Mouse (Mus musculus): Measurements from ENCODE around the gene Ptpn11. TPM values are rescaled to one million over a fixed set of nuclear protein-coding genes. Genes with fewer than 3 reads are reported as not detected.

Gene Ptpn11
- polyA plus RNA-seq, 1 experiment from 2014 or later, result 23.3 TPM

DNA sequence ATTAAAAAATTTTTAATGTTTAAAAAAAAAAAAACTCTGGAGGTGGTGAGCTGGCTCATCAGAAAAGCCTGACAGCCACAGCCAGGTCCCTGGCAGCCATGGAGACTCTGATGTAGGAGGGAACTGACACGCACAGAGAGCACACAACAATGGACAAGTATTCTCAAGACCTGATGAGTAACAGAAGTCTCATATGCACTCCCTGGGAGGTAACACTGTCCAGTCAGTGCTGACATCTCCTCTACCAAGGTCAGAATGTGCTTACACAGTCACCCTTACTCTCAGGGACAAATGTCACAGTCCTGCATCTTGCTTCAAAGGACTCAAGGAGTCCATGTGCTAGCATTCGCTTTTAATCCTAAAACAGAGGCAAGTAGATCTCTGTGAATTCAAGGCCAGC, 21.6 kb downstream of the Ptpn11 start:
- no peaks in the 10 kb centered on the region for H3K27me3 ChIP-seq
- H3K4me3 ChIP-seq, result no peak overlapping the region
- H3K27ac ChIP-seq, result no peak overlapping the region
- WGBS, result 88% methylated on average over 2 of the region's 2 CpGs
- ATAC-seq (ENCODE audit: insufficient number of reproducible peaks, low FRiP score, low TSS enrichment, low read depth), result no peak
- no peaks in the 10 kb centered on the region for H3K9me3 ChIP-seq
- no peak overlapping the region for H3K9ac ChIP-seq
- H3K4me1 ChIP-seq, result no peaks in the 10 kb centered on the region
- no peak overlapping the region for H3K4me2 ChIP-seq
- peaks cover 50% of the 10 kb centered on the region for H3K36me3 ChIP-seq

DNA sequence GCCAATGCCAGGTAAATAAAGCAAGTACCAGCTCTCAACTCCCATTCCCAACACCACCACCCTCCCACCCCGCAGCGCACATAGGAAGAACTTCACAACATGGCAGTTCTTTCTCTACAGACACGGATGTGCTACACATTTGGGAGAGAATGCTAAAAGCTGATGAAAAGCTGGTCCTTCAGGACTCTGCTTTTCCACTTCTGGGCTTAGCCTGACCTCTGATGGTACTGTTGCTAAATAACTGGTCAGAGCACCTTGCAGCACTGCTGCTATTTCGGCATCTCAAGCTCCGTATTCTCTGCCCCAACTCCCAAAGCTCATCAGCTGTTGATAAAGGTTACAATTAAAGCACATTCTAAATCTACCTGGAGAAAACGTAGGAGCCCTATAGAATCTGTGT, 24.3 kb downstream of the Ptpn11 start:
- Histone ChIP-seq H3K36me3 (peaks cover 69% of the 10 kb centered on the region), H3K4me1 (no peaks in the 10 kb centered on the region), H3K9me3 (no peaks in the 10 kb centered on the region), H3K27me3 (no peaks in the 10 kb centered on the region), H3K4me3 (no peak overlapping the region), H3K4me2 (no peak overlapping the region), H3K9ac (no peak overlapping the region), H3K27ac (no peak overlapping the region)
- no peak for ATAC-seq (ENCODE audit: insufficient number of reproducible peaks, low FRiP score, low TSS enrichment, low read depth)
- WGBS, result 93% methylated on average over 6 of the region's 6 CpGs

DNA sequence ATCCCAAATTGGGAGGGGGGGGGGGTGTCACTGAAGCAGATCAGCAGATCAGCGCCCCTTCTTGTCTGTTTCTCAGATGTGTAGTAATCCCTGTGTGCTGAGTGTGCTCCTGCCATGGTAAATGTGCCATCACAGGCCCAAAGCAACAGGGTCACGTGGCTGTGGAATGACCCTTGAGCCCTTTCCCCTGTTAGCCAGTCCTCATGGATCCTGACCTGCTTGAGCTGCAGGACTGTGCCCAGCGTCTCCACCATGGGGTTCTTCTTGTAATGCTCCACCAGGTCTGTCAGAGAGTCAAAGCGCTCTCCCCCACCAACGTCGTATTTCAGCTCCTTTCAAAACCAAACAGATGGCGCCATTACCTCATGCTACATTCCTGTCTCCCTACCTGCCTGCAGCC, 28.3 kb downstream of the Ptpn11 start:
- Histone ChIP-seq H3K9ac (no peak overlapping the region), H3K9me3 (no peaks in the 10 kb centered on the region), H3K4me1 (no peaks in the 10 kb centered on the region), H3K36me3 (peaks cover 87% of the 10 kb centered on the region), H3K27ac (no peak overlapping the region), H3K4me3 (no peak overlapping the region), H3K4me2 (no peak overlapping the region), H3K27me3 (no peaks in the 10 kb centered on the region)
- WGBS, result 87% methylated on average over 7 of the region's 7 CpGs
- no peak for ATAC-seq (ENCODE audit: insufficient number of reproducible peaks, low FRiP score, low TSS enrichment, low read depth)

DNA sequence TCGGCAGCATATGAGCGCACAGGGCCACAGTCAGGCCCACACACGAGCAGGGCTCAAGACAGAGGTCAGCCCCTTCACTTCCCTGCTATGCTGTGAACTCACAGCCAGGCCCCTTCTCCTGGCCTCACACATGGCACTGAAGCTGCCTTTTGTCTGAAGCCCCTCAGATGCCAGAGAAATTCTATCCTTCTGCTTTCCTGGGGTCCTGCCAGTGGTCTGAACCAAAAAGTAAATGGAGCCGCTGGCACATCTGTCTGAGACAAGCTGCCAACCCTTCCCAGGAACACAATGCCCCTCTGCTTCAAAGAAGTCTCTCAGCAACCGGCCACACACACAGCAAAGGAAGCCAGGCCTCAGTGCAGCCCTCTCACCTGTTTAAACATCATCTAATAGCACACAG, 28.9 kb downstream of the Ptpn11 start:
- WGBS, result 81% methylated on average over 5 of the region's 5 CpGs
- peaks cover 93% of the 10 kb centered on the region for H3K36me3 ChIP-seq

DNA sequence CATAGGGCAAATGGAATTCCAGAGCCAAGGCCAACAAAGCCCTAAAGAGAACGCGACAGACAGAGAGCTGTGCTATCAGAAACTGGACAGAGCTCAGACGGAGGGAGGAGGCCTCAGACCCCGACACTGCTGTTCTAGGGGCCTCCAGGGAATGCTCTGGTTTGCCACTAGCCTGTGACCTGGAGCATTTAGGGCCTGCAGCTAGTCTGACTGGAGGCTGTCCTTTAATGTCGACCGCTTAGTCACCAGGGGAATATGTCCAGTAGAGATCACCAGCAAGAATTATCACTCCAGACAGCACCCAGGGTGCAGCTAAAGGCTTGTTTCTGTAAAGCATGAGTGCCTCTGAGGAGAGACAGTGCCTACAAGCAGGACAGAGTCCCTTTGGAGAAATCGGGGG, 32.2 kb downstream of the Ptpn11 start:
- 82% methylated on average over 7 of the region's 7 CpGs for WGBS
- no peaks in the 10 kb centered on the region for H3K27me3 ChIP-seq
- H3K4me3 ChIP-seq, result no peak overlapping the region
- H3K27ac ChIP-seq, result no peak overlapping the region
- no peak overlapping the region for H3K4me2 ChIP-seq
- H3K9ac ChIP-seq, result no peak overlapping the region
- peaks cover 92% of the 10 kb centered on the region for H3K36me3 ChIP-seq
- ATAC-seq (ENCODE audit: insufficient number of reproducible peaks, low FRiP score, low TSS enrichment, low read depth), result no peak
- no peaks in the 10 kb centered on the region for H3K4me1 ChIP-seq
- H3K9me3 ChIP-seq, result no peaks in the 10 kb centered on the region

More for the DNA sequence above, 28.9 kb downstream of the Ptpn11 start:
- no peak overlapping the region for H3K9ac ChIP-seq
- H3K9me3 ChIP-seq, result no peaks in the 10 kb centered on the region
- no peak for ATAC-seq (ENCODE audit: insufficient number of reproducible peaks, low FRiP score, low TSS enrichment, low read depth)
- no peaks in the 10 kb centered on the region for H3K27me3 ChIP-seq
- H3K4me2 ChIP-seq, result no peak overlapping the region
- no peak overlapping the region for H3K27ac ChIP-seq
- H3K4me1 ChIP-seq, result no peaks in the 10 kb centered on the region
- H3K4me3 ChIP-seq, result no peak overlapping the region

DNA sequence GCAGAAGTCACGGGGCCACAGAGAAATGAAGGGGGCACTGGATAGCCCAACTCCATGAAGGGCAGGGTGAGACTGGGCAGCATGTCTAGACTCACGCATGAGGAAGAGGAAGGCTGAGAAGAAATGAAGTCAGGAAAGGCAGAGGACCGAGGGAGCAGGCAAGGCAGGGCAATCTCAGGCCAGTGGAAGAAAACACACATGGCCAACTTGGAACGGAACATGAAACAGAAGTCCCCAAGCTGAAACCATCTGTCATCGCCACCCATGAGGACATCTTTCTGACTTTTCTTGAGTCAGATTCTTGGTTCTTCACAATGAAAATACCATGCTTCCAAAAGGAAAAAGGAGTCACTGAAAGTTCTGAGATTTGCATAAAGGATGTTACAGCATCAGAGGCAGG, 33.7 kb downstream of the Ptpn11 start:
- Histone ChIP-seq H3K4me1 (no peaks in the 10 kb centered on the region), H3K9me3 (no peaks in the 10 kb centered on the region), H3K27me3 (no peaks in the 10 kb centered on the region), H3K4me2 (no peak overlapping the region), H3K4me3 (no peak overlapping the region), H3K27ac (no peak overlapping the region), H3K9ac (no peak overlapping the region), H3K36me3 (peaks cover 91% of the 10 kb centered on the region)
- ATAC-seq (ENCODE audit: insufficient number of reproducible peaks, low FRiP score, low TSS enrichment, low read depth), result no peak
- WGBS, result 96% methylated on average over 5 of the region's 5 CpGs

DNA sequence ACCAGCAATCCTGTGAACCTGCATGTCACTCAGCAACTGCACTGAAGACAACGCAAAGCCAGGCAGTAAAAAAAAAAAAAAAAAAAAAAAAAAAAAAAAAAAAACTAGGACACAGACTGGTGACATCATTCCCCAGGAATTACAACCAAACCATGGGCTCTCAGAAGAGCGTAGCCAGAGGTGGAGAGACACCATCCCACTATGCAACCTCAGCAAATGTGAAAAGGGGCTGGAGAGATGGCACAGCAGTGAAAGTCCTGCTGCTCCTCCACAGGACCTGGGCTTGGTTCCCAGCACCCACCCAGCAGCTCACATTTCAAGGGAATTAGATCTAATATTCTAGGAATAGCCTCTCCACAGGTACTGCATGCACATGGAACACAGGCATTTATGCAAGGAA, 34.2 kb downstream of the Ptpn11 start:
- H3K27ac ChIP-seq, result no peak overlapping the region

DNA sequence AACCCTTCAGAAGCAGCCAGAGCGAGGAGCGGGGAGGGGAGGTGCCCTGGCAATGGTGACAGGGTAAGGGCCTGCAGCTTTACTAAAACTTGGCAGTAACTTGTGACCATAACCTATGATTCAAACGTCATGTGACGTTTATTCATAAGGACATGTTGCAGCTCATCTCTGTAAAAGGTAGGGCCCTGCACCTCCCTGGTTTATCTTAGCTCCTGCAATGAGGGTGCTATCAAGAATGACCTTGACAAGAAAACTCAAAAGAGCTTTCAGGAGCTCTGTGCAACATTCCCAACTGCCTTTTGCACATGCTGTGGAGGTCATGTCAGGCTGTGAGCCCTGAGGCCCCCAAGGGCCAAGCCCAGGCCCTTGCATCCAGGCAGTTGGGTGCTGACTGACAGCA, 35.1 kb downstream of the Ptpn11 start:
- no peak overlapping the region for H3K27ac ChIP-seq
- H3K9ac ChIP-seq, result no peak overlapping the region
- H3K4me1 ChIP-seq, result no peaks in the 10 kb centered on the region
- no peak for ATAC-seq (ENCODE audit: insufficient number of reproducible peaks, low FRiP score, low TSS enrichment, low read depth)
- H3K27me3 ChIP-seq, result no peaks in the 10 kb centered on the region
- H3K4me2 ChIP-seq, result no peak overlapping the region
- no peaks in the 10 kb centered on the region for H3K9me3 ChIP-seq
- WGBS, result 82% methylated on average over 4 of the region's 4 CpGs
- H3K4me3 ChIP-seq, result no peak overlapping the region
- peaks cover 91% of the 10 kb centered on the region for H3K36me3 ChIP-seq

More for the DNA sequence above, 34.2 kb downstream of the Ptpn11 start:
- no peak for ATAC-seq (ENCODE audit: insufficient number of reproducible peaks, low FRiP score, low TSS enrichment, low read depth)
- Histone ChIP-seq H3K4me1 (no peaks in the 10 kb centered on the region), H3K9ac (no peak overlapping the region), H3K27me3 (no peaks in the 10 kb centered on the region), H3K4me3 (no peak overlapping the region), H3K36me3 (peaks cover 91% of the 10 kb centered on the region), H3K4me2 (no peak overlapping the region), H3K9me3 (no peaks in the 10 kb centered on the region)
- 52% methylated on average over 2 of the region's 2 CpGs for WGBS

DNA sequence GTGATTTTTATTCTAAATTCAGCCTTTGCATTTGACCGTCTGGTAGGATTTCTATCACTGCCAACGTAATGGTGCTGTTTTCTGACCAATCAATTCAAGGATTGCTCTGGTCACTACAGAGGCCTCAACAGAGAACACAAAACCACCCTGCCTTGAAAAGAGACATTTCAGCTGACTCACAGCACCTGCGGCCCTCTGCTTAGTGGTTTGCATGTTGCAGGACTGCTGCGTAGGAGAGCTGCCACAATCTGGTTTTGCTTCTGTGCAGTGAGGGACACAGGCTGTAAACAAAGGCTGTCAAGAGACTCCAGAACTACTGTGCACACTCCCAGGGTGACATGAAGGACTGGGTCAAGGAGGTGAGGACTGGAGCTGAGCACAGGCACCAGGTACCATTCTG, 40.5 kb downstream of the Ptpn11 start:
- Histone ChIP-seq H3K4me3 (no peak overlapping the region), H3K9ac (no peak overlapping the region), H3K9me3 (no peaks in the 10 kb centered on the region), H3K27ac (no peak overlapping the region), H3K27me3 (no peaks in the 10 kb centered on the region), H3K4me2 (no peak overlapping the region), H3K4me1 (no peaks in the 10 kb centered on the region), H3K36me3 (peaks cover 86% of the 10 kb centered on the region)
- ATAC-seq (ENCODE audit: insufficient number of reproducible peaks, low FRiP score, low TSS enrichment, low read depth), result no peak
- WGBS, result 89% methylated on average over 4 of the region's 4 CpGs

DNA sequence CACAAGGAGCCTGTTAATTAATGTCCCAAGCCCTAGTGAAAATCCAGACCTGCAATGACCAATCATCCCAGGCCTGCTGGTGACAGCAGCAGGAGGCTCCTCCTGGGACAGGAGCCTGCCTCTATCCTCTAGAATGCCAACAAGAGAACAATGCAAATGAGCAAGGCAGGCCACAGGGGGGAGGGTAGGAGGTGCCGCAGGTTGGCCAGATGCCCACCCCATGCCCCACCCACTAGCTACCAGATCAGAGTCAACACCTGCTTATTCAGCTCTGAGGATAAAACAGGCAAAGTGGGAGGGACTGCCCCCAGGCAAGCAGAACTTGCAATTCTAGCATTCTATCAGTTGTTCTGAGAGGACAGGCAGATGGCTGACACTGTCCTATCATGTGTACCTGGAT, 42.0 kb downstream of the Ptpn11 start:
- ATAC-seq (ENCODE audit: insufficient number of reproducible peaks, low FRiP score, low TSS enrichment, low read depth), result no peak
- no peak overlapping the region for H3K4me2 ChIP-seq
- no peaks in the 10 kb centered on the region for H3K27me3 ChIP-seq
- peaks cover 87% of the 10 kb centered on the region for H3K36me3 ChIP-seq
- H3K4me1 ChIP-seq, result no peaks in the 10 kb centered on the region
- no peak overlapping the region for H3K9ac ChIP-seq
- 50% methylated on average over 1 of the region's 1 CpGs for WGBS
- H3K4me3 ChIP-seq, result no peak overlapping the region
- no peaks in the 10 kb centered on the region for H3K9me3 ChIP-seq
- H3K27ac ChIP-seq, result no peak overlapping the region

DNA sequence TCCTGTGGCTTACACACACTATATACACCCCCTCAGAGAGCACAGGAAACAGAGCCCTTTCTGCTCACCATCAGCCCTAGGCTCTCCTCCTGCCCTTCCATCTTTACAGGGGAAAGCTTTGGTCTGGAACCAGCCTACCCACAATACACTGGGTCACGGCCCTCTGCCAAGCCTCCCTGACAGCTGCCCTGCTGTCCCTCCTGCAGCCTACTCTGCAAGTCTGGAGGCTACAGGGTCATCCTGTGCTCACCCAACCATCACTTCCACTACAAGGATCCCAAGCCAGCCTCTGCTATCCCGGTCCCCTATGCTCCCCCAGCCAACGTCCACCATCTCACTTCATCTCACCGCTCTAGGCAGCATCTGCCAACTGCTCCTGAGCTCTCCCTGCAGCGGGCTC, 44.9 kb downstream of the Ptpn11 start:
- H3K4me3 ChIP-seq, result no peak overlapping the region
- H3K4me2 ChIP-seq, result no peak overlapping the region
- no peaks in the 10 kb centered on the region for H3K4me1 ChIP-seq
- peaks cover 88% of the 10 kb centered on the region for H3K36me3 ChIP-seq
- peak overlapping the region; percentile 38; the same call in 1 of the 2 replicates for H3K27ac ChIP-seq
- no peaks in the 10 kb centered on the region for H3K27me3 ChIP-seq
- no peak for ATAC-seq (ENCODE audit: insufficient number of reproducible peaks, low FRiP score, low TSS enrichment, low read depth)
- H3K9ac ChIP-seq, result no peak overlapping the region
- no peaks in the 10 kb centered on the region for H3K9me3 ChIP-seq
- WGBS, result 90% methylated on average over 5 of the region's 5 CpGs

DNA sequence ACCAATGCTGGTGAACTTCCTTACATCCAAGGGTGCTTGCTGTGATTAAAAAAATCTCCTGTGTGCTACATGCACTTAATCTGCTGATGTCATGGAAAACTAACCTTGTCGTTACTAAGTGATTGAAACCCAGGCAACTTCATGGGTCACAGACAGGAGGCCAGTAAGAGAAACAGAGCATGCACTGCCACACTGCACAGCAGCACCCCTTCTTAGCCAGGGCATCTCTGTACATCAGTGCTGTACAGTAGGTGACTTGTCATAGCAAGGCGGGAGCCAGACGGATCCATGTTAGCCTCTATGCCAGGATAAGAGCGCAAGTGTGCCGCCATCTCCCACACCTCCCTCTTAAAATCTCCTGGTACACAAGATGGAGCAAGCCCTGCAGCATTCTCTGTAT, 45.6 kb downstream of the Ptpn11 start:
- H3K36me3 ChIP-seq, result peaks cover 88% of the 10 kb centered on the region
- H3K4me2 ChIP-seq, result no peak overlapping the region
- H3K9ac ChIP-seq, result no peak overlapping the region
- H3K27me3 ChIP-seq, result no peaks in the 10 kb centered on the region
- 0 out of 2 replicates have a peak overlapping the region, but pooled peaks have one; percentile 38 for H3K27ac ChIP-seq
- WGBS, result 72% methylated on average over 5 of the region's 5 CpGs
- no peak for ATAC-seq (ENCODE audit: insufficient number of reproducible peaks, low FRiP score, low TSS enrichment, low read depth)
- H3K4me3 ChIP-seq, result no peak overlapping the region
- no peaks in the 10 kb centered on the region for H3K4me1 ChIP-seq
- H3K9me3 ChIP-seq, result no peaks in the 10 kb centered on the region

DNA sequence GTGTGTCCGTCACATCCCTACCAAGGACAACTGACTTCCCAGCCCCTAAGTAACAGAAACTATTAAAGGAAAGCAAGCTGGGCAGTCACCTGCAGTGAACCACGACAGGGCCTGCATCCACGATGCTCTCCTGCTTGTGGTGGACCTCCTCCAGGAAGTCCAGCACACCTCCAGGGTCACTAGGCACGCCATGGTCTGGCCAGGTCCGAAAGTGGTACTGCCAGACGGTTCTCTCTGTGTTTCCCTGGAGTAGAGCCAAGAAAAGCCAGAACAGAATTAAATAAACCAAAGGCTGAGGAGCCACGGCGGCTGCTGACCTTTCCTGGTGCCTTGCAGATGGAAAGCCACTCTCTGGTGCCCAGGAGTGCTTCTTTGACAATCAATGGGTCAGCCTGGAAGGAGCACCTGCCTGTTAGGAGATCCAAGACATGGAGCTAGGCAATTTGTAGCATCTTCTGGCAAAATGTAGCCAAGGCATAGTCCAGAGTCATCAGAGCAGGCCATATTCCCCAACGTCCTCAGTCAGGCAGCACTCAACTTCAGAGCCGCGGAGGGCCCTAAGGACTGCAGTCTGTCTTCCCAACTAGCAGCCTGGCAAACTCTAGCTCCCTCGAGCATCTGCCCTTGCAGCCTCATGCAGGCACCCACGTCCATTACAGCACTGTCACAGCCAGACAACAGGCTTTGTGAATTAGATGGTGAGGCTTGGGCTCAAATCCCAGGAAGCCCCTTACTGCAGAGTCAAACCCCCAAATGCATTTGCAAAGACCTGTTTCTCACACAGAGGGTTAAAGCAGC, 46.6 kb downstream of the Ptpn11 start:
- WGBS, result 82% methylated on average over 13 of the region's 13 CpGs
- H3K27ac ChIP-seq, result no peak overlapping the region
- H3K4me1 ChIP-seq, result no peaks in the 10 kb centered on the region
- H3K36me3 ChIP-seq, result peaks cover 87% of the 10 kb centered on the region
- no peaks in the 10 kb centered on the region for H3K27me3 ChIP-seq
- H3K9ac ChIP-seq, result no peak overlapping the region
- no peaks in the 10 kb centered on the region for H3K9me3 ChIP-seq
- H3K4me2 ChIP-seq, result no peak overlapping the region
- no peak overlapping the region for H3K4me3 ChIP-seq
- no peak for ATAC-seq (ENCODE audit: insufficient number of reproducible peaks, low FRiP score, low TSS enrichment, low read depth)
